Mouse (Mus musculus) MEL-GATA-1-ER (cell line): ENCODE results near the gene Rpl22.

Source experiments
- DNase-seq: peaks from one replicate; pipeline ENCODE4 v3.0.0-alpha.2; 2012; ENCODE audit warnings: low read depth; ENCODE audit errors: extremely low read depth

Rpl22 gene

DNA sequence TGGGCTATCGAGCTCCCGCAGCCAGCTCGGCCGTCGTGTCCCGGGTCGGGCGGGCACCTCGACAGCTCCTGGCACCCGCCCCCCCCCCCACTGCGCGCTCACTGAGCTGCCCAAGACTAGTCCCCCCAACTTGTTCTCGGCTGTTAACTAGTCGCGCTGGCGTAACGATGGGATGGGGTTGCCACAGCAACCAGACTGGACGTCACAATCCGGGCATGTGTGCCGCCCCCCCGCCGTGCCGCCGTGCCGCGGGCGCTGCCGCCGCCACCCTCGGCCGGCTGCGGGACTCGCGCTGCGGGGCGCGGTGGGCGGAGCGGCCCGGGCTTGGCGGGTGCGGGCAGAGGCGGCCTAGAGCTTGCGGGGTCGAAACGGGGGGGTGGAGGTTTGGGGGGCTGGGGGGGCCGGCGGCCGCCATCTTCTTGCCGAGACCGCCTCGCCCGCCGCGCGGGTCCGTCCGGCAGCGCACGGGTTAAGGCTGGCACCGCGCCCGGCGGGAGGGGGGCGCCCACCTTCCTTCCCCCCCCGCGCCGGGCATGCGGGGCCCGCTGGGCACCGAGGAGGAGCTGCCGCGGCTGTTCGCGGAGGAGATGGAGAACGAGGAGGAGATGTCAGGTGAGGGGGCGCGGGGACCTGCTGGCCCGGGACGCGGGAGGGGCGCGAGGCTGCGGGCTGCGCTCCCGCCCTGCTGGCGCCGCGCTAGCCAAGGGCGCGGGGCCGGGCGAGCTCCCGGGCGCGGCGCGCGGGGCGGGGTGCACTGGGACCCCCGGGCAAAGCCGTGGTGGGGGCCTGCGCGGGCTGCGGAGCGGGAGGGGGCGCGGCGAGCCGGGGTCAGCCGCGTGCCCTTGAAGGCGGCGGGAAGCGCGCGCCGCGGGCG, 13.1 kb downstream of the Rpl22 start, which contains the start of gene Chd5:
TSS of gene Chd5 (plus strand) at position 233 of the 874 bp plus-strand sequence.
- DNase-seq = no peak

DNA sequence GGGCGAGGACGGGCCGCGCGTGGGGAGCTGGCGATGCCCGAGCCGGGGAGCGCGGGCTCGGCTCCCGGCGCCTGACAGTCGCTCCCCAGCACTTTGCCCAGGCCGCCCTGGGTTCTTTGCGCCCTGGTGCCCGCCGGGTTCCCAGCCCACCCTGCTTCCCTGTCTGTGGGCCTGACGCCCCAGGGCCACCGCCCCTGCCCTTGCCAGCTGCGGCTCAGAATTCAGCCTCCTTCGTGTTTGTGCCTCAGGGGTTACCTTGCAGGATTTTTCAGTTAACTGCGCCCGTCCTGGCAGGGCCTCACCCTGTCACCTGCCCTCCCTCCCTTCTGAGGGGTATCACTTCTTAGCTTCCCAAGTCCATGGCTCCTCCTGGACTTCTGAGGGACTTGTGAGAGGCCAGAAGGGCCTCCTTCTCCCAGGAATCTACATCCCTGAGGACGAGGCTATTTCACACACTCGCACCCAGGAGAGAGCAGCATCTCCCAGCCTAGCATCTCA, 13.8 kb downstream of the Rpl22 start:
- no peak for DNase-seq

DNA sequence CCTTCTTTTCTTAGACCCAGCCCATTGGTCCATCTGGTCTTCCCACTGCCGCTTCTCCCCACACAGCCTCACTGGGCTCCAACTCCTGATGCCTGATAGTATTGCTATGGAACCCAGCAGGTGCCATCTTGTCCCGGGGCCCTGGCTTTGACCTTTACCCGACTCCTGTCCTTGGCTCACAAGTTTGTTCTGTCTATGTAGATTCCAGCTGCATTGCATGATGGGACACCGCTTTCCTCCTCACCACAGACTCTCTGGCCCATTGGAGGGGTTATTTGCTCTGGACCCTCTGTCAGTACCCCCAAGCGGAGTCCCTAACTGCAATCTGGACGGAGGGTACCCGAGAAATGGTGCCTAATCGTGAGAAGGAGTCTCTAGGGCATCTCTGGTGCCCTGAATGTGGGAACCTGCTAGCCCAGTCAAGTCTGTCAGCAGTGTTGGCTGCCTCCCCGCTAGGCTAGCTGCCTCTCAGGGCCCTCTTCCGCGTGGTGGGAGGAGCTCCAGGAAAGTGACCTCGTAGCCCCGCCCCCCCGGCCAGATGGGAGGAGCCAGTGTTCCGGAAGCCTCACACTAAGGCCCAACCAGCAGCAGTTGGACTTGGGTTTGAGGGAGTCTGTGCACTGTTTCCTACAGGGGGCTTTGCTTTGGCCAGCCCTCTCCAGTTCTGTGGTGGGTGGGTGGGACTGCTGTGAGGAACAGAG, 15.2 kb downstream of the Rpl22 start:
- no peak for DNase-seq

DNA sequence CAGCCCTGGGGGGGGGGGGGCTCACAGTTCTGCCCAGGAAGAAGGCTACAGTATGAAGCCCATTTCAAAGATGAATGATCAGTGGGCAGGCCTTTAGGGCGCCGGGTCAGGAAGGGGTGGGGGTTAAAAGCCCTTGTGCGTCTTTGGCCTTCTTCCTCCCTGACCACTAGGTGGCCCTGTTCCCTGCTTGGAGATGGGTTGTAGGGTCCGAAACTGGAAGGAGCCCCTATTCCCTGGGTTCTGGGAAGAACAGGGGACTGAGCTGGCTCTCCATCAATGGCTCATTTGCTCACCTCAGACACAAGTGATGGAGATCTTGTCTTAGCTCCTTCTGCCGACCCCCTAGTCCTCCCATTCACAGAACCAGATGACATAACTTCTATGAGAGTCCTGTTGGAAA, 17.8 kb downstream of the Rpl22 start:
- no peak for DNase-seq

DNA sequence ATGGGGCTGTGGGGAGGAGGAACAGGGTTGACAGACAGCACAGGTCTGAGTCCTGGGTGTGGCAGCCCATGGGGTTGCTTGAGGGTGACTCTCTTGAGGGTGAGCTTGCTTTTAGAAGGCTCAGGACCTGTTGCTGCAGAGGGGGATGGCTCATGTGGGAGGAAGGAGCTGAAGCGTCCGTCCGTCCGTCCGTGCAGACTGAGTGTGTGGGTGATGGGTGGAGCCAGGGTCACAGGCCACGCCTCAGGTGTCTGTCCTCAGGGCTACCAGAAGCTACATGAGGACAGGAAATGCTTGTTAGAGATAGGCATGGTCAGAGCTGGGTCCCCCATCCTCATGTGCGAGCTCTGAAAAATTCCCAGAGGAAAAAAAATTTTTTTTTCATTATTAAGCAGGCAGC, 19.1 kb downstream of the Rpl22 start:
- DNase-seq = no peak

DNA sequence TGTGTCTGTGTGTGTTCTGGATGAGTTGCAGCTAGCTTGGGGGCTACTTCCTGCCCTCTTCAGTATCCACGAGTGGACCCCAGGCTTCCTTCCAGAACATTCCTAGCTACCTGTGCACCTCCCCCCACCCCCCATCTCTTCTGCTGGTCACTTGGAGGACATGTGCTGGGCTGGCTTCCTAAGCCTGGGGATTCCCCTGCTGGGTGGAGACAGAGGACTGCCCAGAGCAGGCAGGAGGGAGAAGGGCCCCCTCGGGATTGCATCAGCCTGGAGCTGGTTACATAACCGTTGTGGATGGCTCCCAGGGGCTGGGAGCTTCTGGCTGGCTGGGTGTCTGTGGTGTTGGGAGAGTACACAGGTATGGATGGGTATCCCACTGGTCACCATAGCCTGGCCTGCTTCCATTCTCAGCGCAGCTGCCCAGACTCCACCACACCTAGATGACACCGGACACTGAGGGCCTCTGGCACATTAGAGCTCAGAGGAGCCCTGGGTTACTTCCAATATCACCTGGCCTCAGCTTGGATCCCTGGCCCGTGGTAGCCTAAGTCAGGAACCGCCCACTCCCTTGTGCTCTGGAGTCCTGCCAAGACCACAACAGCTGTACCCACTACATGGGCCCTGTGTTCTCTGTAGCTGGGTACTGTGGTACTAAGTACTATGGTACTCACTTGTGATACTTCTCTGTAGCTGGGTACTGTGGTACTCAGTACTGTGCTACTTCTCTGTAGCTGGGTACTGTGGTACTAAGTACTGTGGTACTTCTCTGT, 19.8 kb downstream of the Rpl22 start:
- no peak for DNase-seq

DNA sequence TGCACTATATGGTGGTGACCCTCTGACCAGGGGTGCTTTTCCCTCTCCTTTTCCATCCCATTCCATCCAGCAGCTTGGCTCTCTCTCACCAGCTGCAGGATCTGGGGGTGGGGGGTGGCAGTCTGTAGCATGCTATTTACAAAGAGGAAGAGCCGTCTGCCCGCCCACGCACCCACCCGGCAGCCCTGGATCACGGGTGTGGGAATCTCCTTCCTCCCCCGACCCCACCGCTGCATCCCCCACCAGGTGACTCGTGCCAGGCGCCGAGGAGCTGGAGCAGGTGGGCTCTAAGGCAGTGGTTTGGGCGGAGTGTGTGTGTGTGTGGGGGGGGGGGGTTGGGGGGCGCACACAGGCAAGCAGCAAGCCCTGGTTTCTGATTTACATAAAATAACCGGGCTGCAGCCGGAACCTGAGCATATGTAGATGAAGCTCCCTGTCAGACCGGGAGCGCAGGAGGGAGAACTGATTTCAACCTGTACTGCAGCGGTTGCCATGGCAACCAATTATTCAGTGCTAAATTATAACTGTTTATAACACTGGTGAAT, 24.4 kb downstream of the Rpl22 start:
- DNase-seq = no peak

DNA sequence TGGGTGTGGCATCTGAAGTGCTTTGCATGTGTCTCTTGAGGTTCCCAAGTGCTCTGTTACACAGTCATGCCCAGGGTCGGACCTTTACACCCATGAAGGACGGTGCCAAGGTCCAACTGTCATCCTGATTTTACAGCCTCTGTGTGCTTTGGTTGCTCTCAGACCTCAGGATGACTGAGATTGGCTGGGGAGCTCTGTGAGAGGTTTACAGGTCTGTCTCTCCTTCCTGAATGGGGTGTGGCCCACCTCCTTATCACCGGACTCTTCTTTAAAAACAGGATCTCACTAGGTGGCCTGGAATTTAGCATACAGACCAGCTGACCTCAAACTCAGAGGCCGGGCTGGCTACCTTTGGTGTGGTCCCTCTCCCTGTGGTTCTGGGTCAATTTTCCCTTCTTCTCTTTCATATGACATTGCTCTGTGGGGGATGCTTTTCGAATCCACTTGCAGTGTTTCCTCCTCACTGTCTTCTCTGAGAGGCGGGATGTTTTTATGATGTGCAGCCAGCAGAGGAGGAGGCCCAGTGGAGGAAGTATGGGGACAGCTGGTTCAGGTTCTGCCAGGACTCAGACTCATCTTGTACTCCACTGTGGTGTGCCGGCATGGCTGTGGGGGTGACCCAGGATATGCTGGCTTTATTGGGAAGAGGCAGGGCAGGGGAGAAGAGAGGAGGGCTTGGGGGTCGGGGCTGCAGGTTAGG, 25.3 kb downstream of the Rpl22 start:
- DNase-seq = no peak

DNA sequence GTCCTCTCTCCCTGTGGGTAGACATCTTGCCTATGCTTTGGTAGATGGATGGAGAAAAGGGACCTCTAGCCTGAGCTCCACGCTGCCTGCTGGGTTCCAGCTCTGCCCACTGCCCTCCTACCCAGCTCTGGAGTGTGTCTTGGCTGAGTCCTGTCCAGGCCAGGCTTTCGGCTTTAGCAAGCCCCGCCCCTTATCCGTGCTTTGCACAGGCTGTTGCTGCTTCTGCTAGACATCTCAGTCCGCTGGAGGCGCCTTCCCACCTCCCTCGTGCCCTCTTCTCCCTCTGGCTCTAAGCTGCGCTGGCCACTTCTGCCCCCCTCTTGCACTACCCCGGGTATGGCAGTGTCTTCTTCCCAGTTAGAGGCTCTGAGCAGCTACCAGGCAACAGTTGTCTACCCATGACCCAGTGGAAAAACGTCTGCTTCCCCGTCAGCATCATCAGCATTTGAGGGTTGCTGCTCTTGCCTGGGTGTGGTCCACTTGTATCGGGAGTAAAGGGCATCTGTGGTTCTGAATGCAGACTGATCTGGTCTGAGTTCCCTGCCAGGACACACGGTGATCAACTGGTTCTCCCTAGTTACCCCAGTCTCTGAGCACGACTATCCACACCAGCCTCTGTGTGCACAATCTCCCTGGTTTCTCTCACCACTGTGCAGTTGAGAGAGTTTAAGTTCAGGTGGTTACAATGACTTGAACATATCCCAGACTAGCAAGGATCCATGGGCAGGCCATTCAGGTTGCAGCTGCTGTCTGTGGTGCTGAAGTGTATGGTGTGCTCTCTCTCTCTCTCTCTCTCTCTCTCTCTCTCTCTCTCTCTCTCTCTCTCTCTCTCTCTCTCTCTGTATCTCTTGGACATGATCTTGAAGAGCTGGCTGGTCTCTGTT, 26.1 kb downstream of the Rpl22 start:
- no peak for DNase-seq

DNA sequence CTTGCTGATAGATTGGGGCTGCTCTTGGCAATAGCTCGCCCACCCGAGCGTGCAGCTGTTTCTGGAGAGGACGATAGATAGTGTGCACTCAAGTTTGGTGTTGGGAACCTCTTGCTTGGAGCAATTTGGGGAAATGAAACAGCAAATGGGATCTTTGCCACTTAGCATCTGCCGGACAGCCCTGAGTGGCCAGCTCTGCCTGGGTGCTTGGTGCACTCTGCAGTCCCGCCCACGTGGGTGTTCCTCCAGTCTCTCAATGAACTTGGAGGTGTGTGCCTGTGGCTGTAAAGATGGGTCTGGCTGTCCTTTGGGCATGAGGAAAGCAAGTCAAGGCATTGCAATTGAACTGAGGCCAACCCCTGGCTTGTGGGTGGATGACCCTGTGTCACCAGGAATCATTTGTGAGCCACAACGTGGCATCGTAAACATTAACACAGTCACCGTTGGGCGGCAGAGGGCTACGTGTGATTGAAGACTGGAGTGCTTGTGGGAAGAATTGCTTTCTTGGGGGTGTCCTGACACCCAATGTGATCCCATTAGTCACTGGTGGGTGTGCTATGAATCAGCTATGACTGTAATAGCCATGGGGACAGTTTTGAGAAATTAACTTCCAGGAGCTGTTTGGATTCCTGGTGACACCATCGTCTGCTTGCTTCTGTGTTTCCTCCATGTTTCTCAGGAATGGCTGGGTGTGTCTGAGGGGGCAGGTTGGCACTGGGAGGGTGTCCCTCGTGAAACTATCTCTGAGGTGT, 28.5 kb downstream of the Rpl22 start:
- DNase-seq = no peak

DNA sequence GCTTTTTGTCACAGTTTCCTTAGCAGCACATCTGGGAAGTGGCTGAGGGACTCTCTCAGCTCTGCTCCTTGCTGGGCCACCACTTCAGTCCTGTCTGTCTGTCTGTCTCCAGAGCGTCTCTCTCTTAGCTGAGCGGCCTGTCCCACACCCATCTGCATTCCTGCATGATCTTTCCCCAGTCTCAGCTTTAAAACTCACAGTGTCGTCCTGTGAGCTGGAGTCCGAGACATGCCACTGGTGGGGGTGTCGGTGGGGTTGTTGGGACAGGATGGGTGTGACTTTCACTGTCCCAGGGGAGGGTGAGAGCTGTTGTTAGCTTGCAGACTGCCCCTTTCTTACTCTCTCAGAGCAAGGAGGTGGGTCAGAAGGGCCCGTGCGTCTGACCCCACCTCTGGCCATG, 30.1 kb downstream of the Rpl22 start:
- no peak for DNase-seq

DNA sequence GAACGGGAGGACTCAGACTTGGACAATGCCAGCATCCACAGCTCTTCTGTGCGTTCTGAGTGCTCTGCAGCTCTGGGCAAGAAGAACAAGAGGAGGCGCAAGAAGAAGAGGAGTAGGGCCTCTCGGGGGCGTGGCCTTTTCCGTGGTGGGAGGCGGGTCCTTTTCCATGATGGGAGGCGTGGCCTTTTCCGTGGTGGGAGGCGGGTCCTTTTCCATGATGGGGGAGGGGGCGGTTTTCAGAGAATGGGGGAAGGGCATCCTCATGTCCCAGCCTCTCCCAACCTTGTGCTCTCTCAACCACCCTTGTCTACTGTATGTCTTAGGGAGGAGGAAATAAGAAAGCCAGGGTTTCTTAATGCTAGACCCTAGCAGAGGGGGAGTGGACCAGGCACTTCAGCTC, 34.2 kb downstream of the Rpl22 start:
- no peak for DNase-seq

DNA sequence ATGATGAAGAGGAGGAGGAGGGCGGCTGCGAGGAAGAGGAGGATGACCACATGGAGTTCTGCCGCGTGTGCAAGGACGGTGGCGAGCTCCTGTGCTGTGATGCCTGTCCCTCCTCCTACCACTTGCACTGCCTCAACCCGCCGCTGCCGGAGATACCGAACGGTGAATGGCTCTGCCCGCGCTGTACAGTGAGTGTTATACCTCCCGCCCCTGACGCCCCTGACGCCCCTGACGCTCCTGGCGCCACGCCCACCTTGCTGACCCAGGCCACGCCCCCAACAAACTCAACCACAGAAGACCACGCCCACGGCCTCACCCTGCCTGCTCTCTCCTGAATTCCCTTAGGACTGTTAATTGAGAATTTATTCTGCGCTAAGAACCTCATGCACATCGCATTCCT, 35.3 kb downstream of the Rpl22 start:
- no peak for DNase-seq

DNA sequence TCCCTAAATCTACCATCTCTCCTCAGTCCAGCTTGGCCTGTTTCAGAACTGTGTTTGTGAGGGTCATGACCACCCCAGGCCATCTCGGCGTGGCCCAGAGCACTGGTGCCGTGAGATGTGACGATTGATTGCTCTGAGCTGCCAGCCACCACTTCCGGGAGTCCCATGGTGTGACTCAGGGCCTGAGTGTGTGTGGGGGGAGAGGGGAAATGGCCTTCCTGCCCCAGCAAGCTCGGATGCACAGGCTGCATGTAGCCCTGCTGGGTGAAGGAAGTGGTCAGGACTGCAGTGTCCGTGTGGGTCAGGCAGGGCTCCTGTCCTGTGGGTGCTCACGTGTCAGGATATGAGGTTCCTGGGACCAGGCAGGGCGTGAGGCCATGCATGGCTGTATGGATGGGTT, 36.6 kb downstream of the Rpl22 start:
- no peak for DNase-seq

DNA sequence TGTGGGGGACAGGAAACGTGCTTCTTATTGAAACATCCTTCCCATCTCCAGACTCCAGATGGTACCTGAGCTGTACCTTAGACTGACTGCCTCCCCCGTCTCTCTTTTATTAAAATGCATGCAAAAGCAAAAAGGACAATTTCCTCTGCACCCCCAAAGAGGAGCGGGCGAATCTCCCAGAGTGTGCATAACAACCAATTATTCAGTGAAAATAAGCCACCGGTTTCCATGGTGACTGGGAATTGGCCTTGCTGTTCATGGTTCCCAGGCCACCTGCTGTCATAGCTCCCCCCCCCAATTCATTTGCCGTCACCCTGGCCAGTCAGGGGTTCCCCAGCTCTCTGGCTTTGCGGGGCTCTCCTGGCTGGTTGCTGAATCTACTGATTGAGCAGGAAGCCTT, 39.7 kb downstream of the Rpl22 start:
- DNase-seq = no peak

DNA sequence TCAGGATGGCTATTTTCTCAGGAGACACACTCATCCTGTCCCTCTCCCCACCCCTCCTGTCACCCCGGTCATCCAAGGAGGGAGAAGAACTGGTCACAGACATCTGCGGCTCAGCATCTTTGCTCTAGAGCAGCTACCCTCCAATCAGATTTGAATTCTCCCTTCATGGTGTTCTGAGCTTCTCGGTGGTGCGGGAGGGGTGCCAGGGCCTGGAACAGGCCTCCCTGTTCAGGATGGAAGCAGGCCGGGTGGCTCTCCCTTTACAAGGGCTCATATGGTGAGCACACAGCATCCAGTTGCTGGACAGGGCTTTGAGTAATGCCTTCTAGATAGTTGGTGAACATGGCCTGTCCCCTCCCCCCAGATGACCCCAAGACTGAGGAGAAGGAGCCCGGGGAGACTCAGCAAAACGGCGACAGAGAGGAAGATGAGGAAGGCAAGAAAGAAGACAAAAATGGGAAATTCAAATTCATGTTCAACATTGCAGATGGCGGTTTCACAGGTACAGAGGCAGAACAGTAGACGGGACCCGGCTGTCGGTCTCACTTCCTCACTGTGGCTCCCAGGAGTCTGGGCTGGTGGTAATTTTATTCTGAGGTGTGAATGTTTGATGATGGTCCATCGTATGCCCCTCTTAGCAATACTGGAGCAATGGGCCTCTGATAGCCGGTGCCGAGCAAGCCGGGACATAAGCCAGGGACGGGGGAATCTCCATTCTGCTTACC, 57.1 kb downstream of the Rpl22 start:
- no peak for DNase-seq
